Mouse (Mus musculus): ENCODE measurements around the gene Trim44. TPM values are rescaled to one million over a fixed set of nuclear protein-coding genes. Genes with fewer than 3 reads are reported as not detected.

The Trim44 gene
- polyA plus RNA-seq, 2 experiments from 2014 or later = 8.1 to 10.6 TPM

GRCm38 (mm10) chr2:102406324-102407304 lies 1.0 kb downstream of the Trim44 start:
- ATAC-seq = no peak

- no peak for ATAC-seq
Measured at GRCm38 (mm10) chr2:102403982-102404381, 3.6 kb downstream of the Trim44 start.

GRCm38 (mm10) chr2:102403306-102403705 lies 4.3 kb downstream of the Trim44 start:
- ATAC-seq = no peak

- no peak for ATAC-seq
Measured at GRCm38 (mm10) chr2:102401352-102401692, 6.3 kb downstream of the Trim44 start.

- ATAC-seq = peak; percentile 82
Measured at GRCm38 (mm10) chr2:102400605-102401351, 6.8 kb downstream of the Trim44 start.

- no peak for ATAC-seq
Measured at GRCm38 (mm10) chr2:102399864-102400604, 7.6 kb downstream of the Trim44 start.

GRCm38 (mm10) chr2:102396493-102396892 lies 11.1 kb downstream of the Trim44 start:
- no peak for ATAC-seq

- ATAC-seq = no peak
Measured at GRCm38 (mm10) chr2:102393457-102393856, 14.2 kb downstream of the Trim44 start.

GRCm38 (mm10) chr2:102385328-102385902 lies 22.2 kb downstream of the Trim44 start:
- no peak for ATAC-seq

GRCm38 (mm10) chr2:102384496-102384895 lies 23.1 kb downstream of the Trim44 start:
- peak; percentile 24 for ATAC-seq

- peak; percentile 60 for ATAC-seq
Measured at GRCm38 (mm10) chr2:102384057-102384456, 23.6 kb downstream of the Trim44 start.

GRCm38 (mm10) chr2:102383069-102383834 lies 24.4 kb downstream of the Trim44 start:
- no peak for ATAC-seq

- no peak for ATAC-seq
Measured at GRCm38 (mm10) chr2:102382519-102382918, 25.1 kb downstream of the Trim44 start.

- ATAC-seq = no peak
Measured at GRCm38 (mm10) chr2:102380581-102380980, 27.0 kb downstream of the Trim44 start.

- ATAC-seq = peak; percentile 37
Measured at GRCm38 (mm10) chr2:102378928-102379327, 28.7 kb downstream of the Trim44 start.

GRCm38 (mm10) chr2:102378381-102378780 lies 29.2 kb downstream of the Trim44 start:
- no peak for ATAC-seq

- ATAC-seq = no peak
Measured at GRCm38 (mm10) chr2:102377370-102377769, 30.3 kb downstream of the Trim44 start.

GRCm38 (mm10) chr2:102373406-102374105 lies 34.1 kb downstream of the Trim44 start:
- no peak for ATAC-seq

GRCm38 (mm10) chr2:102372690-102373089 lies 34.9 kb downstream of the Trim44 start:
- no peak for ATAC-seq

- ATAC-seq = no peak
Measured at GRCm38 (mm10) chr2:102371332-102371731, 36.3 kb downstream of the Trim44 start.

- no peak for ATAC-seq
Measured at GRCm38 (mm10) chr2:102365983-102366545, 41.6 kb downstream of the Trim44 start.
